10 mouse cellular contexts compared by ENCODE assay signal in the genomic region with DNA sequence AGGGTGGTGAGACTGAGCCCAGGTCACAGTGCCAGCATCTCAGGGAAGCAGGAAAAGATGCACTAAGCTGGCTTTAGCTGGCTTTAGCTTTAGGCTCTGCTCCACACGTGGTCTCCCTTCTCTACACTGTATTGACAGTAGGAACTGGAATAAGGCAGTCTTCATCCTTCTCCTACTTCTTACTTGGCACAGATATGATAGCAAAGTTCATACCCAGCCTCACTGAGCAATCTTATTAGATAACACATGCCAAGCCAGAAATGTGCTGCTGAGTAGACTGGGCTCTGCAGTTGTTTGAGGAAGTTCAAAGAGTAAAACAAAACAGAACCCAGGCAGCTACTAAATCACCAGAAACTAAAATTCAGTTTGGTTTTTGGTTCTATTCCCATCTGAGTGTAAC. TPM values are rescaled to one million over a fixed set of nuclear protein-coding genes. Genes with fewer than 3 reads are reported as not detected.
DNase-seq lines count a peak whose midpoint lies in the region; ATAC-seq lines count a peak whose summit lies in the region.
"Had no signal": no experiment of that assay in that cellular context is flagged by ENCODE, and none has a peak within 500 bp of the region (broad histone marks: within the 10 kb centered on the region; RNA-seq: fewer than 3 reads in every experiment).

No protein-coding gene starts in this region.

- no peak for ATAC-seq in heart, embryonic 13.5 days (ENCODE audit: extremely low read depth, insufficient number of reproducible peaks, low FRiP score, low TSS enrichment)
- ATAC-seq in limb, embryonic 13.5 days (ENCODE audit: low FRiP score, low read depth): no peak

- no peak overlapping the region for H3K27ac ChIP-seq in heart, embryonic 13.5 days (replicated peaks)
- H3K27ac ChIP-seq in limb, embryonic 13.5 days: peak overlapping the region; percentile 67; the same call in 1 of the 2 replicates

- H3K36me3 ChIP-seq in heart, embryonic 13.5 days: peaks cover 20% of the 10 kb centered on the region
- peaks cover 20% of the 10 kb centered on the region for H3K36me3 ChIP-seq in limb, embryonic 13.5 days

- 0 out of 2 replicates have a peak overlapping the region, but pooled peaks have one; percentile 17 for H3K9ac ChIP-seq in heart, embryonic 13.5 days
- H3K9ac ChIP-seq in limb, embryonic 13.5 days: no peak overlapping the region

- peaks cover 48% of the 10 kb centered on the region for H3K4me1 ChIP-seq in heart, embryonic 13.5 days
- H3K4me1 ChIP-seq in limb, embryonic 13.5 days: peaks cover 61% of the 10 kb centered on the region

- WGBS in heart, embryonic 13.5 days: 23% methylated on average over 1 of the region's 1 CpGs
- WGBS in limb, embryonic 13.5 days: 14% methylated on average over 1 of the region's 1 CpGs

- no peaks in the 10 kb centered on the region for H3K27me3 ChIP-seq in heart, embryonic 13.5 days (replicated peaks)
- no peaks in the 10 kb centered on the region for H3K27me3 ChIP-seq in limb, embryonic 13.5 days

- H3K4me2 ChIP-seq in heart, embryonic 13.5 days: 0 out of 2 replicates have a peak overlapping the region, but pooled peaks have one; percentile 11
- H3K4me2 ChIP-seq in limb, embryonic 13.5 days (replicated peaks): peak overlapping the region; percentile 41

- DNase-seq in heart, adult 11 months: no peak
- DNase-seq in retina, adult 2 months (ENCODE audit: low read depth, low spot score): peak; percentile 39
- DNase-seq in retina, embryonic 14.5 days (ENCODE audit: low spot score): no peak
- no peak for DNase-seq in thymus, adult 18-20 months
- no peak for DNase-seq in cerebellum, postnatal 10 days
- DNase-seq in thymus, postnatal 0 days (ENCODE audit: low spot score): no peak
- DNase-seq: adrenal gland, postnatal 25 days had no signal

- H3K9me3 ChIP-seq in heart, embryonic 13.5 days: no peaks in the 10 kb centered on the region
- H3K9me3 ChIP-seq in limb, embryonic 13.5 days: no peaks in the 10 kb centered on the region

- no peak overlapping the region for H3K4me3 ChIP-seq in heart, embryonic 13.5 days
- H3K4me3 ChIP-seq in limb, embryonic 13.5 days: no peak overlapping the region

RNA-seq across cellular contexts. Expression of a gene that starts 11.1 kb away (rescaled TPM):
- 21.8 and 23.1 TPM in 2 replicates for polyA plus RNA-seq in heart, embryonic 13.5 days (2015; fragmentation: Nextera tagmentation; extraction: Ambion mirVana)
- 21.7 and 26.2 TPM in 2 replicates for polyA plus RNA-seq in limb, embryonic 13.5 days (2015; fragmentation: Nextera tagmentation; extraction: Ambion mirVana)
- polyA plus RNA-seq in thymus, postnatal 0 days (2015; fragmentation: Nextera tagmentation; extraction: Ambion mirVana): 53.7 and 56.4 TPM in 2 replicates

RNA-seq across cellular contexts. Expression of a gene that starts 11.3 kb away (rescaled TPM):
- 0.08 TPM in 1 of 2 replicates, not detected in the other for polyA plus RNA-seq in heart, embryonic 13.5 days (2015; fragmentation: Nextera tagmentation; extraction: Ambion mirVana)
- 0.15 and 0.20 TPM in 2 replicates for polyA plus RNA-seq in limb, embryonic 13.5 days (2015; fragmentation: Nextera tagmentation; extraction: Ambion mirVana)
- polyA plus RNA-seq in thymus, postnatal 0 days (2015; fragmentation: Nextera tagmentation; extraction: Ambion mirVana): 1.4 and 1.9 TPM in 2 replicates
- polyA plus RNA-seq: liver, embryonic 16.5 days had no signal
